Mouse (Mus musculus): ENCODE data around the gene 1700007K13Rik. TPM values are rescaled to one million over a fixed set of nuclear protein-coding genes. Genes with fewer than 3 reads are reported as not detected.

1700007K13Rik gene
- polyA plus RNA-seq, 1 experiment from 2014 or later = not detected

DNA sequence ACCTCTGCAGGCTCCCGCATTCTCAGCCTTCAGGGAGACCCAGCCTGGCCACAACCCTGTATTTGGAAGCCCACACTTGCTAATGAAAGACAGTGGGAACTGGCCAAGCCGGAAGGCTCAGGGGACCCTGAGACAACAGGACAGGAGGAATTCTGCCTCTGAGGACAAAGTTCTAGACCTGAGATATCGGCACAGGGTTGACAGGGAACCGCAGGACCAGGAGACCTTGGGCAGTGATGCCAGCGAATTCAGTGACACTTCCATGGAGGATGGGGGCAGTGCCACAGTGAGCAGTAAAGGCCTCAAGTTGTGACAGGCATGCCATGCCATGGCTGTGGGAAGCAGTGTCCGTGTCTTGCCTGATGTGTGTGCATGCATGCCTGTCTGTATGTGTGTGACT lies 12.6 kb downstream of the 1700007K13Rik start:
- Histone ChIP-seq H3K4me3 (ENCODE audit: low read length) (no peak overlapping the region), H3K9ac (ENCODE audit: low read depth, low read length) (no peak overlapping the region), H3K4me1 (ENCODE audit: control insufficient read depth, insufficient read depth, low read length) (no peaks in the 10 kb centered on the region), H3K36me3 (ENCODE audit: control insufficient read depth, insufficient read depth, low read length) (0 out of 2 replicates have a peak, but pooled peaks cover 4% of the 10 kb centered on the region), H3K9me3 (ENCODE audit: control insufficient read depth, low read length) (no peaks in the 10 kb centered on the region), H3K27ac (ENCODE audit: low read length) (no peak overlapping the region), H3K27me3 (replicated peaks; ENCODE audit: control insufficient read depth, insufficient read depth, low read length) (no peaks in the 10 kb centered on the region), H3K4me2 (ENCODE audit: low read depth, low read length) (no peak overlapping the region)
- no peak for ATAC-seq
- 94% methylated on average over 6 of the region's 6 CpGs for WGBS

DNA sequence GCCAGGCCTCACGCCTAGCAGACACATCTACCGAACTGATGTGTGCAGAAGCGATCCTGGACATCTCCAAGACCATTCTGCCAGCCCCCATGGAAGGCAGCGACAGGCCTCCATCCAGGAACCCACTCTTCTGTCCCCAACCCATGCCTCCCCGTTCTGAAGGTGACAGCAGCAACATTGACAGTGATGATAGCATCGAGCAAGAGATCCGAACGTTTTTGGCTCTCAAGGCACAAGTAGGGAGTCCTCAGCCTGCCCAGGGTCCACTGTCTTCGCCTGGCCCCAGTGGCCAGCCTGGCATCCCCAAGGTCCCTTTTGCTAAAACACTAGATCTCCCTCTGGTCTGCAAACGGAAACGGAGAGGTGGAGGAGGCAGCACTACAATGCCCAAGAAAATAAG lies 14.5 kb downstream of the 1700007K13Rik start:
- Histone ChIP-seq H3K9ac (ENCODE audit: low read depth, low read length) (no peak overlapping the region), H3K4me1 (ENCODE audit: control insufficient read depth, insufficient read depth, low read length) (peaks cover 5% of the 10 kb centered on the region), H3K36me3 (ENCODE audit: control insufficient read depth, insufficient read depth, low read length) (0 out of 2 replicates have a peak, but pooled peaks cover 4% of the 10 kb centered on the region), H3K4me3 (ENCODE audit: low read length) (no peak overlapping the region), H3K27me3 (replicated peaks; ENCODE audit: control insufficient read depth, insufficient read depth, low read length) (no peaks in the 10 kb centered on the region), H3K9me3 (ENCODE audit: control insufficient read depth, low read length) (no peaks in the 10 kb centered on the region), H3K27ac (ENCODE audit: low read length) (no peak overlapping the region), H3K4me2 (ENCODE audit: low read depth, low read length) (no peak overlapping the region)
- ATAC-seq = no peak
- 90% methylated on average over 11 of the region's 11 CpGs for WGBS

DNA sequence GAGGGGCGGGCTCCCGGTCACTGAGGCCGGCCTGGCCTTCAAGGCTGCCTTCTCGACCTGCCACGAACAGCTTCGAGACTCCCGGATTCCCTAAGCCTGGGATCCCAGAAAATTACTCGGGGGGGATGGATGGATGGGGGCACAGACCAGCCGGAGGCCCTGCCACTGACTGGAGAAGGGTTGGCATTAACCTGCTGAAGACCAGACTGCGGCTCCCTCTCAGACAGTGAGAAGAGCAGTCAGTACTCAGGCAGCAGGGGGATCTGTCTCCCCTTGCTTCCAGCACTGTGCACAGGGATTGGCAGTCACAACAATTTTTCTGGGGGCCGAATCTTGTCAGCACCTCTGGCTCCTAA lies 18.8 kb downstream of the 1700007K13Rik start:
- H3K4me3 ChIP-seq (ENCODE audit: low read length) = peak overlapping the region; percentile 73
- no peaks in the 10 kb centered on the region for H3K27me3 ChIP-seq (replicated peaks; ENCODE audit: control insufficient read depth, insufficient read depth, low read length)
- H3K27ac ChIP-seq (ENCODE audit: low read length) = peak overlapping the region; percentile 57
- H3K9ac ChIP-seq (ENCODE audit: low read depth, low read length) = peak overlapping the region; percentile 86
- peak overlapping the region; percentile 97 for H3K4me2 ChIP-seq (ENCODE audit: low read depth, low read length)
- peak; percentile 42 for ATAC-seq
- H3K36me3 ChIP-seq (ENCODE audit: control insufficient read depth, insufficient read depth, low read length) = no peaks in the 10 kb centered on the region
- H3K4me1 ChIP-seq (ENCODE audit: control insufficient read depth, insufficient read depth, low read length) = peaks cover 10% of the 10 kb centered on the region
- 6% methylated on average over 11 of the region's 11 CpGs for WGBS
- no peaks in the 10 kb centered on the region for H3K9me3 ChIP-seq (ENCODE audit: control insufficient read depth, low read length)

DNA sequence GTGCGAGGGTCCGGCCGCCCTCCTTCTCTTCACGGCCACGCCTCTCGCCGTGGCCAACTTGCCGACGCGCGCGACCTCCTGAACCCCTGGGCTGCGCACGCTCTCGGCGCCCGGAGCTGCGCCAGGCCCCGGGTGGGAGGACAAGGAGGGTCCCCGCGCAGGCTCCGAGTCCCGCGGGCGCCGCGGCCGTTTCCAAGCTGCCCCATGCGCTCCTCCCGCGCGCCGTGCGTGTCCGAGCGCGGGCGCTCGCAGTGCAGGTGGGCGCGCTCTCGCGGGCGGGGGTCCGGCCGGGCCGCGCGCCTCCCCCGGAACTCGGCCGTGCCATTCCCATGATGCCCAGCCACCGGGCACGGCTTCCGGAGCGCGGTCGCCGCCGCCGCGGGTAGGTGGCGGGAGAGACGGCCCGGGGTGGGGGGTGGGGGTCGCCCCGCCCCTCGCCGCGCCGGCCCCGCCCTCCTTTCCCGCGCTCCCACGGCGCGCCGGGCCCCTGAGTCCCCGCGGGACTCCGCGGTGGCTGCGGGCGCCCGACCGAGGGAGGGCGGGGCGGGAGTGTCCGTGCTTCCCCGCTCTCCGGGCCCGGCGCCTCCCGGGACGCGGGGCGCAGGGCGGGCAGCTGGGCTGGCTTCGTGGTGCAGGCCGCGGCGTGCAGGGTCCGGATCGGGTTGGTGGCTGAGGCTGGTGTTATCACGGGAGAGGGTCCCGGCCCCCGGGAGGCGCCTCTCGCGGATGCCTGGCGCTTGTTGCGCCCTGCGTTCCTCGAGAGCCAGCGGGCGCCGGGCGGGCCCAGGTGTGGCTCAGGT lies 19.4 kb downstream of the 1700007K13Rik start, which contains the start of gene Ppp1r26:
TSS of gene Ppp1r26 (plus strand) at position 286 of the 800 bp plus-strand sequence.
- Histone ChIP-seq H3K36me3 (ENCODE audit: control insufficient read depth, insufficient read depth, low read length) (no peaks in the 10 kb centered on the region), H3K4me1 (ENCODE audit: control insufficient read depth, insufficient read depth, low read length) (peaks cover 10% of the 10 kb centered on the region), H3K9me3 (ENCODE audit: control insufficient read depth, low read length) (no peaks in the 10 kb centered on the region), H3K27me3 (replicated peaks; ENCODE audit: control insufficient read depth, insufficient read depth, low read length) (no peaks in the 10 kb centered on the region), H3K27ac (ENCODE audit: low read length) (peak within 1 kb of the TSS; percentile 57), H3K4me3 (ENCODE audit: low read length) (peak within 1 kb of the TSS; percentile 73), H3K9ac (ENCODE audit: low read depth, low read length) (peak within 1 kb of the TSS; percentile 86), H3K4me2 (ENCODE audit: low read depth, low read length) (peak within 1 kb of the TSS; percentile 97)
- under 1% methylated on average over 74 of the region's 118 CpGs for WGBS
- peak; percentile 69 for ATAC-seq

DNA sequence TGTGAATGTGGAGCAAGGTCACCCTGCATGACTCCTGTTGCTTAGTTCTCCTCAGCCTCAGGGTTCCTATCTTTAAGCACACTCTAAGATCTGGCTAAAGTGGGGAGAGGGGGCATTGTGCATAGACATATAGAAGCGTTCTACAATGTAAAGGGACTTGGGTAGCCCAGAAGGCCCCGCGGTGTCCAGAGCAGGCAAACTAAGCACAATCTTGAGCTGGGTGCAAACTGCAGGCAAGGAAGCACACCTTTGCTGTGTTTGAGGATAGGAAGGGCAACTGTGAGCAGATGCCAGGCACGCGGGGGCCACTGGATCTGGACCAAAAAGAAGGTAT lies 20.0 kb downstream of the 1700007K13Rik start:
- peaks cover 10% of the 10 kb centered on the region for H3K4me1 ChIP-seq (ENCODE audit: control insufficient read depth, insufficient read depth, low read length)
- peak overlapping the region; percentile 73 for H3K4me3 ChIP-seq (ENCODE audit: low read length)
- H3K27me3 ChIP-seq (replicated peaks; ENCODE audit: control insufficient read depth, insufficient read depth, low read length) = no peaks in the 10 kb centered on the region
- peak overlapping the region; percentile 86 for H3K9ac ChIP-seq (ENCODE audit: low read depth, low read length)
- WGBS = 6% methylated on average over 5 of the region's 5 CpGs
- no peaks in the 10 kb centered on the region for H3K9me3 ChIP-seq (ENCODE audit: control insufficient read depth, low read length)
- peak overlapping the region; percentile 97 for H3K4me2 ChIP-seq (ENCODE audit: low read depth, low read length)
- ATAC-seq = peak; percentile 27; the same call in 1 of the 2 replicates
- no peaks in the 10 kb centered on the region for H3K36me3 ChIP-seq (ENCODE audit: control insufficient read depth, insufficient read depth, low read length)
- peak overlapping the region; percentile 57 for H3K27ac ChIP-seq (ENCODE audit: low read length)

DNA sequence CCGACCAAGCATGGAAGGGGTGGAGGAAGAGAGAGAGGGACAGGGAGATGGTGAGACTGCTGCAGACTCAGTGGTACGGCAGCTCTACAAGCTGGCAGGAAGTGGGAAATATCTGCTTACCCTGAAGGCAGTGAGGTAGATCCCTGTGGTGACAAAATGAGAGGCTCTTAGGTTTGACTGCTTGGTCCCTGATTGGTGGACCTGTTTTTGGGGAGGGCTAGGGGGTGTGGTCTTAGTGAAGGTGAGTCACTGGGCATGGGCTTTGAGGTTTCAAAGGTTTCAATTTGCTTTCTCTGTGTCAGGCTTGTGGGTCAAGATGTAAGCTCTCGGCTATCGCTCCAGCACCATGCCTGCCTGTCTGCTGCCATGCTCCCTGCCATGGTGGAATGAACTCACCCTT lies 21.1 kb downstream of the 1700007K13Rik start:
- H3K27ac ChIP-seq (ENCODE audit: low read length) = no peak overlapping the region
- peaks cover 10% of the 10 kb centered on the region for H3K4me1 ChIP-seq (ENCODE audit: control insufficient read depth, insufficient read depth, low read length)
- WGBS = 83% methylated on average over 4 of the region's 4 CpGs

DNA sequence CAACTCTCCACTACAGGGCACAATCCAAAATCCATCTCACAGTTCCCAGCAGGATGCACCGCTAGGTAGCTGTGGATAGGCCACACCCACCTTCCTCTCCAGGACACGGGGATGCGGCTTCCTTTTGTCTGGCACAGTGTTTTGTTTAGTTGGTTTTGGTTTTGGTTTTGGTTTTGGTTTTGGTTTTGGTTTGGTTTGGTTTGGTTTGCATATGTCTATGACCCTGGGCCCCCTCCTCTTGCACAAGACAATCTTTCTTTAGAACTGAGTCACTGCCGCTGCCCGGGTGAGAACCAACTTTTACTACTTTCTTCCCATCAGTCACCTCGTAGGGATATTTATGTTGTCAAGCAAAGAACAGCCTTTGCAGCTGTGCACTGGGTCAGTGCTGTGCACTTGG lies 25.3 kb downstream of the 1700007K13Rik start:
- Histone ChIP-seq H3K27me3 (replicated peaks; ENCODE audit: control insufficient read depth, insufficient read depth, low read length) (no peaks in the 10 kb centered on the region), H3K4me1 (ENCODE audit: control insufficient read depth, insufficient read depth, low read length) (no peaks in the 10 kb centered on the region), H3K9ac (ENCODE audit: low read depth, low read length) (no peak overlapping the region), H3K4me3 (ENCODE audit: low read length) (no peak overlapping the region), H3K36me3 (ENCODE audit: control insufficient read depth, insufficient read depth, low read length) (no peaks in the 10 kb centered on the region), H3K9me3 (ENCODE audit: control insufficient read depth, low read length) (no peaks in the 10 kb centered on the region), H3K4me2 (ENCODE audit: low read depth, low read length) (no peak overlapping the region), H3K27ac (ENCODE audit: low read length) (no peak overlapping the region)
- ATAC-seq = no peak
- 62% methylated on average over 6 of the region's 6 CpGs for WGBS

More for the DNA sequence above, 21.1 kb downstream of the 1700007K13Rik start:
- Histone ChIP-seq H3K27me3 (replicated peaks; ENCODE audit: control insufficient read depth, insufficient read depth, low read length) (no peaks in the 10 kb centered on the region), H3K4me2 (ENCODE audit: low read depth, low read length) (no peak overlapping the region), H3K9ac (ENCODE audit: low read depth, low read length) (no peak overlapping the region), H3K9me3 (ENCODE audit: control insufficient read depth, low read length) (no peaks in the 10 kb centered on the region), H3K4me3 (ENCODE audit: low read length) (no peak overlapping the region), H3K36me3 (ENCODE audit: control insufficient read depth, insufficient read depth, low read length) (no peaks in the 10 kb centered on the region)
- no peak for ATAC-seq

DNA sequence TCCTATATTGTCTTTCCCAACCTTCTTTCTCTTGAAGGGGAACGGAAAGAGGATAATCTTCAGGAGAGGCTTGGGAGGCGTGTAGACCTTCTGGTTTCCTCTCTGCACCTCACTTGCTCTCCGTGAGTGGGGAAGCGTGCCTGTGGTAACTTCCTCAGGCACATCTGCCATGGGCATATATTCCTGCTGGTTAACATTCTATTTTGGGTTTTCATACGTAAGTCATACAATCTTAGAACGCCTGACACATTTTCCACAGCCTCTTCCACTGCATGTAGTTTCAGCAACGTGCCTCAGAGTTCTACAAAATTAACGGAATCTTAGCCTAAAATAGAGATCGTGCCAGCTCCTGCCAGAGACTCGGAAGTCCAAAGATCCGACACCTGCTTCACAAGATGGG lies 30.7 kb downstream of the 1700007K13Rik start:
- Histone ChIP-seq H3K9ac (ENCODE audit: low read depth, low read length) (no peak overlapping the region), H3K4me1 (ENCODE audit: control insufficient read depth, insufficient read depth, low read length) (no peaks in the 10 kb centered on the region), H3K27ac (ENCODE audit: low read length) (no peak overlapping the region), H3K36me3 (ENCODE audit: control insufficient read depth, insufficient read depth, low read length) (no peaks in the 10 kb centered on the region), H3K27me3 (replicated peaks; ENCODE audit: control insufficient read depth, insufficient read depth, low read length) (no peaks in the 10 kb centered on the region), H3K4me2 (ENCODE audit: low read depth, low read length) (no peak overlapping the region), H3K4me3 (ENCODE audit: low read length) (no peak overlapping the region), H3K9me3 (ENCODE audit: control insufficient read depth, low read length) (no peaks in the 10 kb centered on the region)
- WGBS = 85% methylated on average over 11 of the region's 11 CpGs
- ATAC-seq = no peak

DNA sequence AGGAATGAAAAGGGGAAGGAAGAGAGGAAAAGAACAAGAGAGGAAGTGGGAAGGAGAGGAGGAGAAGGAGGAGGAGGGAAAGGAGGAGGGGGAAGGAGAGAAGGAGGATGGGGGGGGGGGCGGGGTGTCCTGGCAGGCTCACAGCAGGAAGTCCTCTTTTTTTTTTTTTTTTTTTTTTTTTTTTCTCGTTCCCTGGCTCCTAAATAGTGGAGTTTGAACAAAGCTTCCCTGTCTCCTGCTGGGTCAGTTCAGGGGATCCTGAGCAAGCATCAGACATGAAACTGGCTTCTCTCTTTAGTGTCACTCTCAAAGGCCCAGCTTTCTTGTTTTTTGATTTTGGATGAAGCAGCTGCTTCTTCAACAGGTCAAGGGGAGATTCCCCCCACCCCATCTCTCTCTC lies 32.6 kb downstream of the 1700007K13Rik start:
- no peaks in the 10 kb centered on the region for H3K36me3 ChIP-seq (ENCODE audit: control insufficient read depth, insufficient read depth, low read length)
- WGBS = no CpG with 5 or more reads among the region's 2 CpGs
- H3K4me2 ChIP-seq (ENCODE audit: low read depth, low read length) = no peak overlapping the region
- no peaks in the 10 kb centered on the region for H3K27me3 ChIP-seq (replicated peaks; ENCODE audit: control insufficient read depth, insufficient read depth, low read length)
- no peak overlapping the region for H3K4me3 ChIP-seq (ENCODE audit: low read length)
- H3K4me1 ChIP-seq (ENCODE audit: control insufficient read depth, insufficient read depth, low read length) = no peaks in the 10 kb centered on the region
- no peak for ATAC-seq
- no peak overlapping the region for H3K27ac ChIP-seq (ENCODE audit: low read length)
- H3K9ac ChIP-seq (ENCODE audit: low read depth, low read length) = no peak overlapping the region
- H3K9me3 ChIP-seq (ENCODE audit: control insufficient read depth, low read length) = no peaks in the 10 kb centered on the region

DNA sequence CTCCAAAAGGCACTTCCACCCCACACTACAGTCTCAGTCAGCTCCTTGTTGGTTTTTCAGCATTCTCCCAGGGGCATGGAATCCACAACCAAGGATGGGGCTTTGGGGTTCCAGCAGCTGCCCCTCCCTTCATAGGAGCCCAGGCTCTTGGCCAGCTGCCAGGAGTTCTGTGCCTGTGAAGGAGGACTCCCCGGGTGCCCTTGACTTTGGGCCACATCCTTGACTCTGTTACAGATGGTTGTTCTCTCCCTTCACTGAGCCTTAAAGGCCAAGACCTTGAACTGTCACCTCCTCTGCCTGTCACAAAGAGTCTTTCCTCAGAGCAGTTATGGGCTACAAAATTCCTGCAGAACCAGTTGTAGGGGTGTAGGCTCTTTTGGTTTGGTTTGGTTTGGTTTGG lies 33.3 kb downstream of the 1700007K13Rik start:
- 8% methylated on average over 1 of the region's 1 CpGs for WGBS
- Histone ChIP-seq H3K9ac (ENCODE audit: low read depth, low read length) (no peak overlapping the region), H3K36me3 (ENCODE audit: control insufficient read depth, insufficient read depth, low read length) (no peaks in the 10 kb centered on the region), H3K4me1 (ENCODE audit: control insufficient read depth, insufficient read depth, low read length) (no peaks in the 10 kb centered on the region), H3K27me3 (replicated peaks; ENCODE audit: control insufficient read depth, insufficient read depth, low read length) (no peaks in the 10 kb centered on the region), H3K27ac (ENCODE audit: low read length) (no peak overlapping the region), H3K4me2 (ENCODE audit: low read depth, low read length) (no peak overlapping the region), H3K9me3 (ENCODE audit: control insufficient read depth, low read length) (no peaks in the 10 kb centered on the region), H3K4me3 (ENCODE audit: low read length) (no peak overlapping the region)
- ATAC-seq = no peak

Measured in intestine, embryonic 16.5 days (tissue).